Mouse (Mus musculus) induced T-regulatory cell, adult 2 months (primary cell): ENCODE measurements around the gene Mbd3.

ENCODE experiments used
- DNase-seq: peaks from one replicate; pipeline ENCODE4 v3.0.0-alpha.2; 2012; ENCODE audit warnings: low read depth

Mbd3 gene

GRCm38 (mm10) chr10:80423562-80423961 is 24.2 kb upstream of the Mbd3 start:
- no peak for DNase-seq

GRCm38 (mm10) chr10:80421651-80422472 is 22.5 kb upstream of the Mbd3 start:
- no peak for DNase-seq

DNA sequence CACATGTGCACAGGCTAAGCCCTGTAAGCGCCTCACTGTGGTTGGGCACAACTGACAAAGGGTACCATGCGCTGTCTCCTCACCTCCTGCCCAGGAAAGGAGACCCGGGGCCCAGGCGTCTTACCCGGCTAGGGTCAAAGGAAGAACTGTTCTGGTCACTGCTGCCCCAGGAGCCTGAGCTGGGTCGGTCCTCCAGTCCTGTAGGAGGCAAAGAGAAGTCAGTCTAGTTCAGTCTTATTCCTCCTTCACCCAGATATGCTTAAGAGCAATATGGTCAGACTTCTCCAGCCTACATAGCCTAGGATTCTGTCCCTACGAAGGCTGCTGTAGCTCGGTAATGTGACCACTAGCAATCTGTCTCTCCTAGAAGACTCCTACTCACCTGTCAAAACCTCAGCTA is 21.9 kb upstream of the Mbd3 start:
- no peak for DNase-seq

GRCm38 (mm10) chr10:80420729-80421128 is 21.4 kb upstream of the Mbd3 start:
- DNase-seq, result no peak

DNA sequence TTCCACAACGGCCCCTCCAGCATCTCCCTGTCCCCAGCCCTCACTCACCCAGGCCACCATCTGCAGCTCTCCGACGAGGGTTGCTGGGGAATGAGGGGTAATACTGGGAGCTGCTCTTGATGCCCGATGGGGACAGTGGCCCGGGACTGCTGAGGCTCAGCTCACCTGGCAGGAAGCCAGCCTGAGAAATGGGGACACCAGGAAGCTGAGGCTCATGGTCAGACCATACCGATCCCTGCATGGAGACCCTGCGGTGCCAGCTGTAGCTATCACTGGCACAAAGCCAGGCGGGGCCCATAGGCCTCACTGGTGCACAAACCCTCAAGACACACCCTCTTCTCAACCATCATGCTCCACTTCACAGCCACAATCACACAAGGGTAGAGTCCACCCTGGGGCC is 20.1 kb upstream of the Mbd3 start:
- no peak for DNase-seq

DNA sequence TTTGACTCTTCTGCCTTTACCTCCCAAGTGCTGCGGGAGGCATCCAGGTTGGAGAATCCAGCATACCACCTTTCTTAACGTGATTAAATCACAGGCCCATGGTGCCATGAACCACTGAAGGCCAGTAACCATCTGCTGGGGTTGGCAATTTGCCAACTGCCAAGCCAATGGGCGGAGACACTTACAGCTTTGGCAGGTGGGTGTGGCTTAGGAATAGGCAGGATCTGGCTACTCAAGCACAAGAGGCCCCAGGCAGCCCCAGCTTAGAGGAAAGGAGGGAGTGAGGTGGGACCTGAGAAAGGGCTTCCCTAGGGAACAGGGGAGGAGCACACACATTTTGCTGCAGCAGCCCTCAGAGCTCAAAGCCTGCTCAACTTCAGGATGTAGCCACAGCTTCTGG is 19.0 kb upstream of the Mbd3 start:
- no peak for DNase-seq

DNA sequence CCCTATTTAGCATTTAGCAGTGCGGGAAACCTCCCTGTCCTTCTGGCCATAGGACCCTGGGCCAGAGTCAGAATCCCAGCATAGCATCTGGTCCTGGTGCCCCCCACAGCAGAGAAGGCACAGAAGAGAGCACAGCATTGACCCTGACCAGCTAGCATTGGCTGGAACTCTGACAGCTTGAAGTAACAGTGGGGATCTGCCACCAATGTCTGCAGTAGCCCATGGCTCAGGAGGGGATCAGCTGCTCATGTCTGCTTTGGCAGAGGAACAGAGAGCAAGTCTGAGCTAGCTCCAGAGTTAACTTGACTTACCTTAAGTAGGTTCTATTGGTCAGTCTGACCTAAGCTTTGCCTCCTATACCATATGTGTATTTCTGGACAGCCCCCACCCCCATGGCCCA is 18.5 kb upstream of the Mbd3 start:
- no peak for DNase-seq

DNA sequence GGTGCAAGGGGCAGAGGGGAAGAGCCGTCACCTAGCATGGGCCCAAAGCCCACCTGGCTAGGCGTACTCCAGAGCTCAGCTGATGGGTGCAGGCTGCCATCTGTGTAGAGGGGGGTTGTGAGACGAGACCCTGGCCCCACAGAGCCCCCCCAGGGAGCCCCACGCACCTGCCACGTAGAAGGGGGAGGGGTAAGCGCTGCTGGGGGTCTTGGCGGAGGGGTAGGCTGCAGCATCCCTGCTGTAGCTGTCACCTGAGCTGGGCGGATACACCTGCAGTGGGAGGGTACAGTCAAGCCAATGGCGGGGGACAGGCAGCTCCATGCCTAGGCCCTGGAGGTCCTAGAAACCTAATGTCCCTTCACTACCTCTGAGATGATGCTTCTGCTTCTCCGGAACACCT is 18.0 kb upstream of the Mbd3 start:
- DNase-seq, result no peak

- DNase-seq, result no peak
These were observed 16.2 kb upstream of the Mbd3 start for GRCm38 (mm10) chr10:80415566-80415965.

DNA sequence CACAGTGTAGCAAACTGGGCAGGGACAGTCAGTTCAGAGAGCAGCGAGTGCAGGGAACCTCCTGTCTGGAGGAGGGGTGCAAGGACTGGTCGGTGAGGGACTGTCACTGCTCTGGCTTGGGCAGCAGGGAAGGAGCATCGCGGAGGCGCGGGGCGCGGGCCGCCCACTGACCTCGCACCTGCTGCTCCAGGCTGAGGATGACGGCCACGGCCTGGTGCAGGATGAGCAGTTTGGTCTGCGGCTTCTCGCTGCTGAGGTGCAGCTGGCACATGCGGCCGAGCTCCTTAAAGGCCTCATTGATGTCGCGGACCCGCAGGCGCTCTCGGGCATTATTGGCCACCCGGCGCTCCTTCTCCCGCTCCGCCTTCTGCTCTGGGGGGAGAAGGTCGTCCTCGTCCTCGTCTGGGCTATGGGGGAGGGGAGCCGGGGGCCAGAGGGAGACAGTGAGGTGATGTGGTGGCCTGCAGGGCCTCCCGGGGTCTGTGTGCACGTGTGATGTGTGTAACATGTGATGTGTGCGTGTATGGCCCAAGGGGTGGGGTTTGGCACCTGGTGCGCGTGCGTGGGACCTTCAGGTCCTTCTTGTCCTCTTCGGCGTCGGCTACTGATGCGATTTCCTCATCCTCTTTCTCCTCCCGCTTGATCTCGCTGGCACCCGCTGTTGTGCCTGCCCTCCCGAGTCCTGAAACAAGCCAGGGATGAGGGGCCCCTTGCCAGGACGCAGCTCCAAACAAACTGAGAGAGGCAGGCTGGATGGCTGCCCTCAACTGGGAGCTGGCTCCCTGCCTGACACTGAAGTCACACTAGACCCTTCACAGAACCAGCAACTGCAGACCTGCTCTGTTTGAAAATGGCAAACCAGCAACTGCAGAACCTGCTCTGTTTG is 13.5 kb upstream of the Mbd3 start:
- DNase-seq, result no peak

GRCm38 (mm10) chr10:80407924-80408323 is 8.6 kb upstream of the Mbd3 start:
- no peak for DNase-seq

GRCm38 (mm10) chr10:80406684-80407501 is 7.5 kb upstream of the Mbd3 start, which contains the start of gene Uqcr11:
Gene Uqcr11, minus strand, starts transcription at chr10:80406830.
- peak; percentile 96 for DNase-seq

GRCm38 (mm10) chr10:80405481-80406173 is 6.3 kb upstream of the Mbd3 start:
- peak; percentile 64 for DNase-seq

- DNase-seq, result peak; percentile 73
These were observed 3.8 kb upstream of the Mbd3 start for GRCm38 (mm10) chr10:80403044-80403692.

- DNase-seq, result no peak
These were observed 1.4 kb upstream of the Mbd3 start for GRCm38 (mm10) chr10:80400704-80401161.

DNA sequence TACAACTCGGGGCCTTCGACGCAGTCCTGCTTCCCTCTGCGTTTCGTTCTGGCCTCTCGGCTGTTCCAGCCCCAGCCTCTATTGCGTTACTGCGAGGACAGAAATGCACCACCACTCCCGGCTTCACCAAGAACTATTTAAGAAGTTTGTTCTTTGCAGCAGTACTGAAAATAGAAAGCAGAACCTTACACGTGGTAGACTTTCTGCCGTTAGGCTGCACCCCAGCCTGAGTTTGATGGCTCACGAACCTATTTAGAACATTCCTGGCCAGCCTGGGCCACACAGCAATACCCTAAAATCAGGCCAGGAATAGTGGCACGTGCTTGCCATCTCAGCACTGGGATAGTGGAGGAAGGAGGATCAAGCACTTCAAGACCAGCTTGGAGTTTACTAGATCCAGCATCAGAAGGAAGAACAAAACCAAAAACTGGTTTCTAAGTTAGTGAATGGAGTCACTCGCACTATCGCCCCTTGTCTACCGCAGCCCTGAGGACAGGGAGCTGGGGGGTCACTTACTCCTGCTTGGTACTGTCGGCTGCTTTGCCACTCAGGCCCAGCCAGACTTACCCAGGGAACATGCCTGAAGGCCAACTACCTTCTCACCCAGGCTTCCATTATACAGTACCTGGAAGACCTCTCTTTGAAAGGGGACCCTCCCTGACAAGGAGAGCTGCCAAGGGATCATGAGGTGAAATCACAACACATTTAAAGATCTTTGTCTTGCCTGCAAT is 788 bp upstream of the Mbd3 start:
- DNase-seq, result no peak

- peak; percentile 98 for DNase-seq
These were observed 595 bp downstream of the Mbd3 start for GRCm38 (mm10) chr10:80398719-80399190.

GRCm38 (mm10) chr10:80398174-80398535 is 1.2 kb downstream of the Mbd3 start:
- DNase-seq, result no peak

DNA sequence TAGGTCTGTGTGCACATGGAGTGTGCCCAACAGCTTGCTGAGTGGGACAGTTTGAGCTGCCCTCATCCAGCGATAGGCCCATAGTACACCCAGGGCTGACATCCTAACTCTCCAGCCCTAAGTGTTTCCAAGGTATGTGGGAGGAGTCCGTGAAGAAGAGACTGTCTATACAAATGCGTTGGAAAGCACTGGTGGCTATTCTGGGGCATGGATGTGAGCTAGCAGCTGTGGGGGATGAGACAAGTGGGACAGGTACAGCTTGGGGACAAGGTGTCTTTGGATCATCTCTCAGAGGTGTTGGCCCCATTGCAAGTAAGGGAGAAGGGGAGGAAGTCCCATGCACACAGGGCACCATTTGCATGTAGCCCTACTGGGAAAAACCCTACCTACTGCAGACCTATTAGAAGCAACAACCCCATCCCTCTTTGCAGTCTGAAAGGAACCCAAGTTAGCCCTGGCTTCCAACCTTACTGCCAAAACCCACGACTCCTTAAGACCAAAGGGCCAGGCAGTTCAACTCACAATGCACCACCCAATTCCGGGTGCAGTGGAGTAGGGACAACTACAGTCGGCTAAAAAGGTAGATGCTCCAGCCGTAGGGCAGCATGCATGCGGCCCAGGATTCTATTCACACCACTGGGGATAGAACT is 1.7 kb downstream of the Mbd3 start:
- peak; percentile 54 for DNase-seq
